Mouse (Mus musculus): ENCODE measurements around the gene Gmip.

DNA sequence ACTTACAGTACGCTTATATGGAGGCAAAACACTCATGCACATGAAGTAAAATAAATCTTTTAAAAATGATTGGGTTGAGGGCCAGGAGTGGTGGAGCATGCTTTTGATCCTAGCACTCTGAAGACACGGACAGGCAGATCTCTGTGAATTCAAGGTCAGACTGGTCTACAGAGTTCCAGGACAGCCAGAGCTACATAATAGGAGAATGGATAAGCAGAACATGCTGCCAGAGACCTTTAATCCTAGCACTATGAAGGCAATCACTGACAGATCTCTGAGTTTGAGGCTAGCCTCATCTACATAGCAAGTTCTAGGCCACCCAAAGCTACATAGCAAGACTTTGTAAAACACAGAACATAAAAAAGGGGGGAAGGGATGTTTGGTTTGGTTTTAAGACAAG lies 36.4 kb upstream of the Gmip start:
- TF ChIP-seq POLR2A (IDR thresholded peaks at IDR 0.05; ENCODE audit: control insufficient read depth, extremely low read depth, insufficient read depth, low read length, poor library complexity) (no peak), CTCF (IDR thresholded peaks at IDR 0.05; ENCODE audit: borderline replicate concordance, control insufficient read depth, extremely low read depth, insufficient read depth, low read length, poor library complexity) (no peak)
